Mouse (Mus musculus): ENCODE data around the gene Lmln.

GRCm38 (mm10) chr16:33171800-33172199 lies 109.5 kb downstream of the Lmln start:
- TF ChIP-seq CTCF (conservative IDR thresholded peaks at IDR 0.05; ENCODE audit: low read length) (no peak), POU5F1 (IDR thresholded peaks at IDR 0.05; ENCODE audit: borderline replicate concordance, low read length) (no peak)
